Mouse (Mus musculus): ENCODE data around the gene Vegfb.

The Vegfb gene

GRCm38 (mm10) chr19:6987061-6987903, at the start of gene Vegfb:
Vegfb (minus strand) TSS chr19:6987651.
- DNase-seq: peak; percentile 78

- no peak for DNase-seq
Observed at GRCm38 (mm10) chr19:7034006-7034405, 46.6 kb upstream of the Vegfb start.

- no peak for DNase-seq
Observed at GRCm38 (mm10) chr19:7029531-7029930, 42.1 kb upstream of the Vegfb start.

GRCm38 (mm10) chr19:7020224-7020641, 32.8 kb upstream of the Vegfb start:
- DNase-seq: peak; percentile 72

GRCm38 (mm10) chr19:7019191-7019590, 31.7 kb upstream of the Vegfb start, which contains the start of gene Fermt3:
Fermt3 (minus strand) TSS chr19:7019469.
- no peak for DNase-seq

- DNase-seq: no peak
Observed at GRCm38 (mm10) chr19:7018546-7018945, 31.1 kb upstream of the Vegfb start.

- no peak for DNase-seq
Observed at GRCm38 (mm10) chr19:7017541-7018457, 30.3 kb upstream of the Vegfb start.

GRCm38 (mm10) chr19:7014481-7015135, 27.2 kb upstream of the Vegfb start:
- DNase-seq: no peak

GRCm38 (mm10) chr19:7013984-7014383, 26.5 kb upstream of the Vegfb start:
- no peak for DNase-seq

GRCm38 (mm10) chr19:7012426-7012825, 25.0 kb upstream of the Vegfb start:
- no peak for DNase-seq

GRCm38 (mm10) chr19:7006892-7007593, 19.6 kb upstream of the Vegfb start:
- DNase-seq: no peak

GRCm38 (mm10) chr19:6999360-7000063, 12.1 kb upstream of the Vegfb start:
- DNase-seq: no peak

GRCm38 (mm10) chr19:6997721-6998290, 10.4 kb upstream of the Vegfb start:
- DNase-seq: no peak

- DNase-seq: peak; percentile 95
Observed at GRCm38 (mm10) chr19:6996006-6996405, 8.6 kb upstream of the Vegfb start, which contains the start of the genes Nudt22 and Trpt1. Nudt22 (minus strand) TSS chr19:6996117. Trpt1 (plus strand) TSS chr19:6996131.

GRCm38 (mm10) chr19:6995255-6995991, 8.0 kb upstream of the Vegfb start:
- DNase-seq: no peak

- no peak for DNase-seq
Observed at GRCm38 (mm10) chr19:6994489-6994888, 7.0 kb upstream of the Vegfb start.

GRCm38 (mm10) chr19:6994002-6994401, 6.6 kb upstream of the Vegfb start:
- DNase-seq: no peak

GRCm38 (mm10) chr19:6993011-6993770, 5.7 kb upstream of the Vegfb start:
- DNase-seq: no peak

- DNase-seq: peak; percentile 99
Observed at GRCm38 (mm10) chr19:6992011-6992858, 4.8 kb upstream of the Vegfb start, which contains the start of gene Dnajc4. Dnajc4 (minus strand) TSS chr19:6992572.

Data from retina, postnatal 1 day (tissue).